ENCODE assay signal across 21 mouse cellular contexts in the genomic region with DNA sequence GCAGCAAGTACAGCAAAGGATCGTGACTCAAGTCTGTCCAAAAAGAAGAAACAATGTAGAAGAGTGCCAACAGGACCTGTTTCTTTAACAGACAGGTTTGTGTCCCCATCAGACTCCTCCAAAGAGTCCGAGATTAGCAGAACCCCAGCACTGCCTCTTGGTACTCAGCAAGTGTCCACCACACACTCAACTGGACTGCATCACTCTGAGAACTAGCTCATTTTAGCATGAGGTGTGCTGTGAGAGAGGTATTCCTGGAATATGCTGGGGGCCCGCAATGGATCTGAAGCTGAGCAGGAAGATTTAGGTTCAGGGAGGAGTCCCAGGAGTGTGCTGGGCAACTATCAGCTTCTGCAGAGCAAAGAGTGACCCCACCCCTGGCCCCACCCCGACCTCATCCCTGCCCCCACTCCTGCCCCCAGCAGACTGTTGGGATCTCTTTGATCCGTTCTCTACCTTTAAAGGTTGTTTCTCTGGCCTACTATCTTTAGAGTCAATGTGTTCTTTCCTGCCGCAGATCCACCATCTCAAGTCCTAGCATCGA.
DNase-seq lines count a peak whose midpoint lies in the region; ATAC-seq and TF ChIP-seq lines count a peak whose summit lies in the region.
"Had no signal": no experiment of that assay in that cellular context is flagged by ENCODE, and none has a peak within 500 bp of the region (broad histone marks: within the 10 kb centered on the region; RNA-seq: fewer than 3 reads in every experiment).

No protein-coding gene starts in this region.

- TF ChIP-seq CTCF in liver, postnatal 0 days (IDR thresholded peaks at IDR 0.05; ENCODE audit: low read depth) = no peak
- no peak for TF ChIP-seq CTCF in intestine, postnatal 0 days (IDR thresholded peaks at IDR 0.05; ENCODE audit: low read depth)

- peaks cover 40% of the 10 kb centered on the region for H3K4me1 ChIP-seq in heart, embryonic 10.5 days
- H3K4me1 ChIP-seq in liver, embryonic 13.5 days (replicated peaks) = peaks cover 29% of the 10 kb centered on the region
- H3K4me1 ChIP-seq in liver, postnatal 0 days (ENCODE audit: insufficient read depth) = no peaks in the 10 kb centered on the region; the same call in 1 of the 2 replicates
- H3K4me1 ChIP-seq in intestine, postnatal 0 days (replicated peaks; ENCODE audit: control insufficient read depth, insufficient read depth, low read length) = no peaks in the 10 kb centered on the region

- H3K36me3 ChIP-seq in heart, embryonic 10.5 days = no peaks in the 10 kb centered on the region
- H3K36me3 ChIP-seq in liver, embryonic 13.5 days = no peaks in the 10 kb centered on the region
- H3K36me3 ChIP-seq in liver, postnatal 0 days (replicated peaks; ENCODE audit: insufficient read depth, low read length) = no peaks in the 10 kb centered on the region
- H3K36me3 ChIP-seq in intestine, postnatal 0 days (ENCODE audit: control insufficient read depth, insufficient read depth) = no peaks in the 10 kb centered on the region
- H3K36me3 ChIP-seq: forebrain, embryonic 10.5 days; heart, embryonic 13.5 days; hindbrain, embryonic 12.5 days; hindbrain, embryonic 15.5 days had no signal

- peak overlapping the region; percentile 36; the same call in 1 of the 2 replicates for H3K27ac ChIP-seq in heart, embryonic 10.5 days
- no peak overlapping the region for H3K27ac ChIP-seq in liver, embryonic 13.5 days
- H3K27ac ChIP-seq in liver, postnatal 0 days (ENCODE audit: low read depth) = no peak overlapping the region
- no peak overlapping the region for H3K27ac ChIP-seq in intestine, postnatal 0 days (ENCODE audit: low read depth, low read length)
- H3K27ac ChIP-seq: forebrain, embryonic 10.5 days; forebrain, embryonic 13.5 days; heart, embryonic 13.5 days; hindbrain, embryonic 12.5 days; hindbrain, embryonic 15.5 days had no signal

- peak; percentile 72; the same call in 1 of the 2 replicates for ATAC-seq in liver, embryonic 13.5 days (ENCODE audit: low read depth)
- no peak for ATAC-seq in liver, postnatal 0 days
- no peak for ATAC-seq in intestine, postnatal 0 days
- ATAC-seq: forebrain, embryonic 13.5 days; forebrain, embryonic 16.5 days had no signal

- WGBS in heart, embryonic 10.5 days = 48% methylated on average over 7 of the region's 7 CpGs
- WGBS in liver, embryonic 13.5 days (ENCODE audit: insufficient replicate concordance) = 54% methylated on average over 7 of the region's 7 CpGs
- WGBS in liver, postnatal 0 days (ENCODE audit: insufficient replicate concordance) = 68% methylated on average over 7 of the region's 7 CpGs
- WGBS in intestine, postnatal 0 days = 75% methylated on average over 7 of the region's 7 CpGs

- H3K27me3 ChIP-seq in heart, embryonic 10.5 days (ENCODE audit: insufficient read depth, poor library complexity, severe bottlenecking) = no peaks in the 10 kb centered on the region
- H3K27me3 ChIP-seq in liver, embryonic 13.5 days = no peaks in the 10 kb centered on the region
- no peaks in the 10 kb centered on the region for H3K27me3 ChIP-seq in liver, postnatal 0 days (ENCODE audit: insufficient read depth, low read length)
- H3K27me3 ChIP-seq in intestine, postnatal 0 days (replicated peaks; ENCODE audit: control insufficient read depth, insufficient read depth, low read length) = no peaks in the 10 kb centered on the region
- H3K27me3 ChIP-seq: forebrain, embryonic 13.5 days; heart, embryonic 13.5 days; hindbrain, embryonic 12.5 days; hindbrain, embryonic 15.5 days had no signal

- H3K4me3 ChIP-seq in heart, embryonic 10.5 days = no peak overlapping the region
- no peak overlapping the region for H3K4me3 ChIP-seq in liver, embryonic 13.5 days (replicated peaks)
- no peak overlapping the region for H3K4me3 ChIP-seq in liver, postnatal 0 days (ENCODE audit: low read depth, low read length)
- H3K4me3 ChIP-seq in intestine, postnatal 0 days (ENCODE audit: low read depth, low read length) = no peak overlapping the region
- H3K4me3 ChIP-seq: forebrain, embryonic 10.5 days; forebrain, embryonic 13.5 days; heart, embryonic 13.5 days; hindbrain, embryonic 12.5 days; hindbrain, embryonic 15.5 days had no signal

- H3K4me2 ChIP-seq in liver, embryonic 13.5 days = no peak overlapping the region
- H3K4me2 ChIP-seq in liver, postnatal 0 days (ENCODE audit: low read depth, low read length) = no peak overlapping the region
- H3K4me2 ChIP-seq in intestine, postnatal 0 days (replicated peaks; ENCODE audit: low read depth) = no peak overlapping the region
- H3K4me2 ChIP-seq: forebrain, embryonic 13.5 days; heart, embryonic 13.5 days; hindbrain, embryonic 12.5 days; hindbrain, embryonic 15.5 days had no signal

- H3K9ac ChIP-seq in liver, embryonic 13.5 days = no peak overlapping the region
- H3K9ac ChIP-seq in liver, postnatal 0 days (replicated peaks) = no peak overlapping the region
- no peak overlapping the region for H3K9ac ChIP-seq in intestine, postnatal 0 days (ENCODE audit: low read depth, low read length)
- H3K9ac ChIP-seq: forebrain, embryonic 13.5 days; heart, embryonic 13.5 days; hindbrain, embryonic 12.5 days; hindbrain, embryonic 15.5 days had no signal

- intact Hi-C loops in heart, postnatal 14 days (cut with DNase I) = no loop called here

- DNase-seq in heart, embryonic 10.5 days (ENCODE audit: low spot score) = no peak
- no peak for DNase-seq in heart, postnatal 14 days
- peak; percentile 25 for DNase-seq in liver
- no peak for DNase-seq in liver, embryonic 13.5 days
- DNase-seq in liver, postnatal 0 days = peak; percentile 7
- no peak for DNase-seq in layer of hippocampus, postnatal 14 days (ENCODE audit: low spot score in 2 of 2)
- DNase-seq: adrenal gland, adult 2 months; adrenal gland, postnatal 14 days; B cell, adult 2 months; cerebellum, adult 11-12 months; cerebellum, adult 9-10 months; cerebellum, postnatal 14 days; gastrocnemius, postnatal 10 days; gastrocnemius, postnatal 36 days had no signal

- no peaks in the 10 kb centered on the region for H3K9me3 ChIP-seq in heart, embryonic 10.5 days
- no peaks in the 10 kb centered on the region for H3K9me3 ChIP-seq in liver, embryonic 13.5 days (replicated peaks)
- H3K9me3 ChIP-seq in liver, postnatal 0 days (ENCODE audit: low read length) = no peaks in the 10 kb centered on the region
- H3K9me3 ChIP-seq in intestine, postnatal 0 days (ENCODE audit: control insufficient read depth) = no peaks in the 10 kb centered on the region
- H3K9me3 ChIP-seq: forebrain, embryonic 10.5 days; forebrain, embryonic 13.5 days; heart, embryonic 13.5 days; hindbrain, embryonic 12.5 days; hindbrain, embryonic 15.5 days had no signal

- TF ChIP-seq EP300 in liver, postnatal 0 days (IDR thresholded peaks at IDR 0.05; ENCODE audit: low read depth) = no peak

Comparison
In these comparisons a context has a peak if more than half of its experiments do, and no peak if none do; other contexts are left out.
1. DNase-seq: peak in liver (single experiment) and liver, postnatal 0 days (single experiment); none in heart, embryonic 10.5 days (single experiment), heart, postnatal 14 days (0 of 2), liver, embryonic 13.5 days (single experiment) and layer of hippocampus, postnatal 14 days (0 of 2).